Mouse (Mus musculus): ENCODE data around the gene Adcy5.

Adcy5 gene

DNA sequence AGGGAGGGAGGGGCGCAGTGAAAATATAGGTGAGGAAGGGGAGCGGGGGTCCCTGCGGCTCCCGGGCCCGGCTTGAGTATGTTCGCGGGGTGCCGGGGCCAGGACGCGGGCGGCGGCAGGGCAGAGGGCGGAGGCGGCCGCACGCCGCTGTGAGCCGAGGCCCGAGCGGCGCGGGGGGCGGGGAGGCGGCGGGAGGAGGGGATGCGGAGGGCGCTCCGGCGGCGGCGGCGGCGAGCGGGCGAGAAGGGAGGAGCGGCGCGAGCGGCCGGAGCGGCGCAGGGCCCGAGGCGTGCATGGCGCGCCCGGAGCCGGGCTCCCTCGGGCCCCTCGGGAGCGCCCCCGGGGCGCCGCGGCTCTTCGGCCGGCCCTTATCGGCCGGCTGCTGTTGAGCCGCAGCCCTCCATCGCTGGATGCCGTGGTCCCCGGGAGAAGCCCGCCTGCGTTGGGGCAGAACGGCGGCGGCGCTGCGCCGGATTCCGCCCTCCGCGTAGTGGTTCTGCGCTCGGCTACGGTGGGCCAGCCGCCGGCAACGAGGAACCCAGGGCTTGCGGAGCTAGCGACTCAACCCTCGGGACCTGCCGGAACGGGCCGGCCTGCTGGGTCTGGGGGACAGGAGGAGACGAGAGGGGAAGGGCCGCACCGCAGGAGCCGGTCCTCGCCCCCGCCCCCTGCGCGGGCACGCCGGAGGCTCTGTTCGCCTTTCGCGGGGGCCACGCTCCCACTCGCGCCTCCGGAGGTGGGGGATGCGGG is at the start of gene Adcy5:
TSS of gene Adcy5 (plus strand) at position 237 of the 750 bp plus-strand sequence.
- DNase-seq = peak in 1 of 2 experiments; percentile 12

GRCm38 (mm10) chr16:35107985-35108384 is 46.7 kb upstream of the Adcy5 start:
- no peak for DNase-seq

DNA sequence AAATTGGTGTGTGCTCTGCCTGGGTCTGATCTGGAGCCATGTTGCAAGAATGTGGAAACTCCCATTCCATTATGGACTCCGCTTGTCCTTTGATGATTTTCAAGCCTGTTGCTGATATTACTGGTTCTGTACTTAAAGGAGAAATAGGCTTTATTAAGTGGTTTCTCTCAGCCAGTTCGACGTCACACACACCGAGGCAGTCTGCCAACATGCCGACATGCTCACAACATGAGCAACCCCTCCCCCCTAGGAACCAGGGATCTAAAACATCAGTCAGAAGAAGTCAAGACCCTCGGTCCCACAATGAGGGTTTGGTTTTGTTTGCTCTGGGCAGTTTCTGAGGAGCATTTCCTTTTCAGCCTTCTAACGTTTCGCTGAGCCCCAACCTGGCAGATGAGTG is 45.5 kb upstream of the Adcy5 start:
- no peak for DNase-seq

- DNase-seq = no peak
Observed at GRCm38 (mm10) chr16:35109656-35110291, 44.9 kb upstream of the Adcy5 start.

DNA sequence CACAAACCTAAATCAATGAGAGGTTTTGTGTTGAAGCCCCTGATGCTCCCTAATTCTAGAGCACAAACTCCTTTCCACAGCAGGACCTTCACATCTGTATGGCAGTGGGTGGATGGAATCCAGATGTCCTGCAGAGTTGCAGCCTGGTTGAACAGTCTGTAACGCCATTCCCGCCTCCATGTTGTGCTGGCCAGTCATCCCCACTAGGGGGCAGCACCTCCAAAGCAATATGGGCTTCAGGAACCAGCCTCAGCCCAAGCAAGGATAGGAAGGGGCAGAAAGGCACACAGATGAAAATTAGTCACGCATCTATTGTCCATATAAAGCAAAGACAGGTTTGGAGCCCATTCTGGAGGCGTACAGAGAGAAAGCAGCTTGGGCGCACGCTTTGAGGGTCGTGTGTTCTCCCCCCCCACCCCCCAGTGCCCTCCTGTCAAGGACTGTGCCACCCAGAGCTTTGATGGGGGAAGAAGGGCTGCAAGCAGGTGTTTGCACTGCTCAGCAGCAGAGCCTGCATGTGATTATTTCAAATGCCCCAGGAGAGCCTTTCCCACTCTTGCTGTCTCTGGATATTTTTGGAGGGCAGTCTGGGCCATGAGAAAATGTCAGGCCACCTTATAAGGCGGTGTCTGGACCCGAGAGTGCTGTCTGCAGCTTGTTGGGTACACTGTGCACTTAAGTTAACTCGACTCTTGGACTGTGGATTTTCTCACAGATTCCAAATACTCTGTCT is 44.1 kb upstream of the Adcy5 start:
- peak; percentile 50 to 62 for DNase-seq

- DNase-seq = no peak
Observed at GRCm38 (mm10) chr16:35111143-35111620, 43.5 kb upstream of the Adcy5 start.

DNA sequence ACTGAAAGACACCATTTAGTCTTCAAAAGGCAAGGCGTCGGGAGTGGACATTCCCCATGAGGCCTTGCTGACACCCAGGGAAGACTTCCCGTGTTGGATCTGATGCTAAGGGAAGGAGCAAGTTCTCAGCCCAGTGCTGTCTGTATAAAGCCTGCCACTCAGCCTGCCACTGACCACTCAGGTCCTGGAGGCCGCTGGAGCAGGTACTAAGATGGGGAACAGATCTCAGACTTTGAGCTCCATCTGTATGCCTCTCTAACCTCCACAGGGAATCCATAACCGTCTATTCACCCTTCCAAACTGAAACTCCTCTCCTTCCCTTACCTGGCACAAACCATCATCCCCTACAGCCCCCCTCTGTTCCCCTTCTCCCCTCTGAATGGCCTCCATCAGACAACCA is 41.2 kb upstream of the Adcy5 start:
- no peak for DNase-seq

- DNase-seq = no peak
Observed at GRCm38 (mm10) chr16:35116328-35116956, 38.2 kb upstream of the Adcy5 start.

GRCm38 (mm10) chr16:35117436-35117835 is 37.2 kb upstream of the Adcy5 start:
- no peak for DNase-seq

- no peak for DNase-seq
Observed at GRCm38 (mm10) chr16:35120603-35121002, 34.1 kb upstream of the Adcy5 start.

DNA sequence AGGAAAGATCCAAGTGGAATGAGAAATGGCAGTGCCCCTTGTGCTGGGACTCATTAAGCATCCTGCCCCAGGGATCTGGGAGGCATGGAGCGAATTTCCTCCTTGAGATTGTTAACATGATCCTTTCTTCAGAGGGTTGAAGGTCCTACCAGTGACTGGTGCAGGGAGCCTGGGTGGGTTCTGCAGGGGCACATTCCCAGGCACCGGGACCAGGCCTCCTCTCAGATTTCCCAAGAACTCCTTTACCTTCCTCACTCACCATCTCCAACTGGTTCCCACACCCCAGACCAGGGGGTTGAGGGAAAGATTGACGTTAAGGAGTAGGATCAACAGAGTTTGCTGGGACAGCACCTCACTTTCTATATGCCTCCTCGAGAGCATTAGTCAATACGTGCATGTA is 27.4 kb upstream of the Adcy5 start:
- DNase-seq = no peak

- DNase-seq = no peak
Observed at GRCm38 (mm10) chr16:35130172-35130571, 24.5 kb upstream of the Adcy5 start.

GRCm38 (mm10) chr16:35139416-35139815 is 15.3 kb upstream of the Adcy5 start:
- DNase-seq = no peak

DNA sequence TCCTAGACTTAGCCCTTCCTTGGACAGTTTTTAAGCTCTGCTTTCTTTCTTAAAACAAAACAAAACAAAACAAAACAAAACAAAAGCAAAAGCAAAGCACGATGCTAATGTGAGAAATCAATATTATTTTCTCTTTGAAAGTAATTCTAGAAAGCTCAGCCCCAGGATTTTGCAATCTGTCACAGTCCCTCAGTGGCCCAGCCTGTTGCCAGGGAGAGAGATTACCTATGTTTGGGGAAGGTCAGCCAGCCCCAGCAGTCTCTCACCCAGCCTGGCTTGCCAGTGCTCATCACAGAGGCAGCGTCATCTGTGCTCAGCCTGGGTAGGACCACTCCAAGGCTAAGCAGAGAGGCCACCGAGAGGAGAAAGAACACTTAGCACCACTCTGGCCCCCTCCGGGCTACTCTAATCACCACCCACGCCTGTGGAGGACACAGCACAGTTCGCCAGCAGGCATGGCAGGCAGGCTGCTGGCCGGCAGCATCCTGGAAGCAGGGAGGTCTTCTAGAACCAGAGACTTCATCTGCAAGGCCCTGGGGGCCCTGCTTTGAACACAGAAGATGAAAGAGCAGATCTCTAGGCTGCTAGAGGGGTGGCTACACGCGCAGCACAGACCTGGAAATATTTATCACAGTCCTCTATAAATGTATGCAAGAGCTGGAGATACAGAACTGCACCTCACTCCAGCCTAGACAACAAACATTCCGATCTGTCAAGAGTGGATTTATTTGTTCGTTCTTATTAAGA is 14.6 kb upstream of the Adcy5 start:
- DNase-seq = no peak

GRCm38 (mm10) chr16:35140620-35140975 is 14.1 kb upstream of the Adcy5 start:
- DNase-seq = no peak

- DNase-seq = no peak
Observed at GRCm38 (mm10) chr16:35141839-35142238, 12.8 kb upstream of the Adcy5 start.

GRCm38 (mm10) chr16:35146153-35146552 is 8.5 kb upstream of the Adcy5 start:
- no peak for DNase-seq

GRCm38 (mm10) chr16:35153146-35153755 is 1.4 kb upstream of the Adcy5 start:
- DNase-seq = no peak

GRCm38 (mm10) chr16:35154245-35154640 is 434 bp upstream of the Adcy5 start:
- no peak for DNase-seq

DNA sequence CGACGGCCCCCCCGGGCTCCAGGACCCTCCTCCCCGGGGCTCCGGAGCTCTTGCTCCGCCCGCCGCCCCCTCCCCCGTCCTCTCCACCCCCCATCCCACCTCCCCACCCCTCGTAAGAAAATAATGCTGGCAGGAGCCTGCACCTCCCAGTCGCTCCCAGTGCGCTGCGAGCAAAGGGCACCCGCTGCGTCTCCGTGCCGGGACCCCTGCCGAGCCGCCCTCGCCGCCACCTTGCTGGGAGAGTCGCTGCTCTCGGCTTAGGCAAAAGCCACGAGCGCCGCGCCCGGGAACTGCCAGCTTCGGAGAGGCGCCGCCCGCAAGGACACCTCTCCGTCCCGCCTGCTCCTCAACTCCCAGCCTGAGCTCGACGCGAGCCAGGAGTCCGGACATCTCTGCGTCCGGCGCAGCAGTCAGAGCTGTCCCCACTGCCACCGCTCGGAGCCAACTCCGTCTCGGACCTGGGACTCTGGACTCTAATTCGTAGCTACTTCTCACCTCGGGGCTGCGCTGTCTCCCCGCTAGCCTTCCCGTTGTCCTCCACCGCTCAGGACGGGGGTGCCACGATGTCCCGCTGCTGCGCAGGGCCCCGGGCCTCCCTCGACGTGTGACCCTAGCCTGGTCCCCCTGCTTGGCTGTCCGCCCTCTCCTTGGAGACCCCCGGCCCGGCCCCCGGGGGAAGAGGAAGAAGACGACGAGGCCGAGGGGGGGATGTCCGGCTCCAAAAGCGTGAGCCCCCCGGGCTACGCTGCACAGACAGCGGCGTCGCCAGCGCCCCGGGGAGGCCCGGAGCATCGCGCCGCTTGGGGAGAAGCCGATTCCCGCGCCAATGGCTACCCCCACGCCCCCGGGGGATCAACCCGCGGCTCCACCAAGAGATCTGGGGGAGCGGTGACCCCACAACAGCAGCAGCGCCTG is 971 bp downstream of the Adcy5 start:
- peak in 1 of 2 experiments; percentile 11 for DNase-seq

- peak; percentile 49 to 50 for DNase-seq
Observed at GRCm38 (mm10) chr16:35156306-35156695, 1.6 kb downstream of the Adcy5 start.
